Mouse (Mus musculus): ENCODE results near the gene Vldlr.

DNA sequence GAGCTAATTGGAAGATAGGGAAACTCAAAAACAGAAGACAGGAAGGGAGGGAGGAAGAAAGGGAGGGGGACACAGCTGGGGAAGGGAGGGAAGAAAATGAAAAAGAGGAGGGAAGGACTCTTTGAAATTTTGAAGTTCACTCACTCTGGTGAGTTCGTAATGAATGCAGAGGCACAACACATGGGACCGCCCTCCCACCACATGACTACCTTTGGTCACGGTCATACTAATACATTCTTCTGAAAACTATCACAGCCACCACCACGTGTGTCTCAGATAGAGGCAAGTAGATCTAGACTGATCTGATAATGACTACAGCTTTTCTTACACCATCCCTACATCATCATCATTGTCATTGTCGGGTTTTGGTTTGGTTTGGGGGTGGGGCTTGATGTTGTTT, 38.5 kb downstream of the Vldlr start:
- TF ChIP-seq CTCF (IDR thresholded peaks at IDR 0.05; ENCODE audit: borderline replicate concordance, control insufficient read depth, extremely low read depth, insufficient read depth, low read length, poor library complexity), result no peak
- TF ChIP-seq POLR2A (IDR thresholded peaks at IDR 0.05; ENCODE audit: control insufficient read depth, extremely low read depth, insufficient read depth, low read length, poor library complexity), result no peak
